In the genomic region with DNA sequence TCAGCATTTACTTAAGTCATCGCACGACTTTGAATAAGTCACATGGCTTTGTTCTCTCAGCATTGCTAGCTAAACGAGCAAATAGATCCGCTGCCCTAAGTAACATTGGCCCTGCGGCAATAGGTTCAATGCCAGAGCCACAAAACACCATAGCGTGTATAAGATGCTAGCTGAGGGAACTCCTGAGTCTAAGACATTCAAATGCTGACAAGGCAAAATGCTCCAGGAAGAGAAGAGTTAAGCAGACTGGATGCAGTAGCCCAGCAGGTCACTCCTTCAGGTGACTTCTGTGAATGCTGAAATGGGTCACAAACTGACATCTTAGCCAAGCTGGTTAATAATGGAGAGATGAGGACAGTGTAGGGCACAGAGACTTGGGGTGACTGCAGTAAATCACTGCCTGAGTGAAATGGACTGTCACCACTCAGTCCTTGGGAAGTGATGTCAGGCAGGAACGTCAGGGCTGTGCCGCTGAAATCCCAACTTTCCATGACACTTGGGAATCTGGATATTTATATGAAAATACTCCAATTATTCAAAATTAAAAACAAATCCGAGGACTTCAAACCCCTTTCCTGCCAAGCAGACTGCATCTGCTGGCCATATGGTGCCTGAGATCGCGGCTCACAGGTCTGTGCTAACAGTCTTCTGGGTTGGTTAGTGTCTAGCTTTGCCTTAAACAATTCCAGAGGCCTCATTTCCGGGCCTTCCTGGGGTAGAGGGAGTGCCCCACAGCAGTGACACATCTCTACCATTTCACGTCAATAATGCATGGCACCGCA, we compare ENCODE assay signal across 12 mouse cellular contexts.
DNase-seq lines count a peak whose midpoint lies in the region; ATAC-seq and TF ChIP-seq lines count a peak whose summit lies in the region.
"Had no signal": no experiment of that assay in that cellular context is flagged by ENCODE, and none has a peak within 500 bp of the region (broad histone marks: within the 10 kb centered on the region; RNA-seq: fewer than 3 reads in every experiment).

No protein-coding gene starts in this region.

- 63% methylated on average over 14 of the region's 14 CpGs for WGBS in stomach, embryonic 14.5 days
- 64% methylated on average over 14 of the region's 14 CpGs for WGBS in stomach, postnatal 0 days
- 45% methylated on average over 14 of the region's 14 CpGs for WGBS in embryonic facial prominence, embryonic 11.5 days
- 59% methylated on average over 14 of the region's 14 CpGs for WGBS in hindbrain, embryonic 14.5 days
- WGBS in heart, adult 2 months: 74% methylated on average over 14 of the region's 14 CpGs

- no peaks in the 10 kb centered on the region for H3K36me3 ChIP-seq in stomach, embryonic 14.5 days (ENCODE audit: control insufficient read depth, insufficient read depth, low read length)
- H3K36me3 ChIP-seq in stomach, postnatal 0 days (ENCODE audit: control insufficient read depth, insufficient read depth, low read length): no peaks in the 10 kb centered on the region
- H3K36me3 ChIP-seq in embryonic facial prominence, embryonic 11.5 days (replicated peaks; ENCODE audit: control insufficient read depth, insufficient read depth, low read depth, low read length): no peaks in the 10 kb centered on the region
- no peaks in the 10 kb centered on the region for H3K36me3 ChIP-seq in hindbrain, embryonic 14.5 days (replicated peaks; ENCODE audit: control insufficient read depth, insufficient read depth)
- H3K36me3 ChIP-seq in heart, adult 2 months (ENCODE audit: control insufficient read depth, insufficient read depth, low read length): no peaks in the 10 kb centered on the region

- DNase-seq in stomach, postnatal 0 days (ENCODE audit: low spot score): no peak
- peak; percentile 87 for DNase-seq in embryonic facial prominence, embryonic 11.5 days (ENCODE audit: low spot score)
- no peak for DNase-seq in hindbrain, embryonic 14.5 days (ENCODE audit: low spot score)
- DNase-seq in heart, adult 9 months (ENCODE audit: low spot score in 2 of 2): no peak
- DNase-seq in lung, postnatal 4 days: no peak
- no peak for DNase-seq in heart, adult 2 months
- DNase-seq: gastrocnemius, postnatal 14 days; heart, postnatal 36 days; left cerebral cortex, postnatal 4 days; spleen, adult 18-20 months had no signal

- TF ChIP-seq CTCF in stomach, postnatal 0 days (IDR thresholded peaks at IDR 0.05; ENCODE audit: low read depth): no peak
- no peak for TF ChIP-seq CTCF in heart, adult 2 months (IDR thresholded peaks at IDR 0.05)

- H3K27me3 ChIP-seq in stomach, embryonic 14.5 days (ENCODE audit: control insufficient read depth, insufficient read depth, low read length): no peaks in the 10 kb centered on the region
- no peaks in the 10 kb centered on the region for H3K27me3 ChIP-seq in stomach, postnatal 0 days (ENCODE audit: control insufficient read depth, insufficient read depth, low read length)
- H3K27me3 ChIP-seq in embryonic facial prominence, embryonic 11.5 days (ENCODE audit: control insufficient read depth, insufficient read depth, low read length): no peaks in the 10 kb centered on the region
- 0 out of 2 replicates have a peak, but pooled peaks cover 5% of the 10 kb centered on the region for H3K27me3 ChIP-seq in hindbrain, embryonic 14.5 days (ENCODE audit: control insufficient read depth, insufficient read depth, low read length)
- H3K27me3 ChIP-seq in heart, adult 2 months (ENCODE audit: control insufficient read depth, insufficient read depth, low read length): no peaks in the 10 kb centered on the region
- H3K27me3 ChIP-seq: Patski had no signal

- TF ChIP-seq POLR2A in heart, adult 2 months (IDR thresholded peaks at IDR 0.05; ENCODE audit: insufficient read depth, low read depth, low read length): no peak

- no peaks in the 10 kb centered on the region for H3K9me3 ChIP-seq in stomach, embryonic 14.5 days (ENCODE audit: control insufficient read depth, low read depth, low read length)
- no peaks in the 10 kb centered on the region for H3K9me3 ChIP-seq in stomach, postnatal 0 days (ENCODE audit: control insufficient read depth, low read length)
- no peaks in the 10 kb centered on the region for H3K9me3 ChIP-seq in embryonic facial prominence, embryonic 11.5 days (replicated peaks; ENCODE audit: control insufficient read depth, low read length)
- H3K9me3 ChIP-seq in hindbrain, embryonic 14.5 days (ENCODE audit: control insufficient read depth, low read length): no peaks in the 10 kb centered on the region

- 0 out of 2 replicates have a peak overlapping the region, but pooled peaks have one; percentile 27 for H3K27ac ChIP-seq in stomach, embryonic 14.5 days (ENCODE audit: low read length)
- H3K27ac ChIP-seq in stomach, postnatal 0 days (replicated peaks): no peak overlapping the region
- H3K27ac ChIP-seq in embryonic facial prominence, embryonic 11.5 days (replicated peaks; ENCODE audit: low read depth, low read length): 0 out of 2 replicates have a peak overlapping the region, but pooled peaks have one; percentile 38
- peak overlapping the region; percentile 61 for H3K27ac ChIP-seq in hindbrain, embryonic 14.5 days
- no peak overlapping the region for H3K27ac ChIP-seq in heart, adult 2 months

- intact Hi-C loops in heart, adult 2 months (cut with DNase I): no loop called here

- H3K79me2 ChIP-seq in heart, adult 2 months (replicated peaks; ENCODE audit: control insufficient read depth, insufficient read depth, low read length): no peaks in the 10 kb centered on the region

- H3K4me3 ChIP-seq in stomach, embryonic 14.5 days (ENCODE audit: low read depth, low read length): no peak overlapping the region
- H3K4me3 ChIP-seq in stomach, postnatal 0 days (ENCODE audit: low read depth, low read length): no peak overlapping the region
- H3K4me3 ChIP-seq in embryonic facial prominence, embryonic 11.5 days (ENCODE audit: low read depth, low read length): no peak overlapping the region
- H3K4me3 ChIP-seq in hindbrain, embryonic 14.5 days (replicated peaks; ENCODE audit: low read length): no peak overlapping the region
- H3K4me3 ChIP-seq in heart, adult 2 months: no peak overlapping the region

- H3K4me2 ChIP-seq in stomach, embryonic 14.5 days (replicated peaks; ENCODE audit: low read depth, low read length): no peak overlapping the region
- no peak overlapping the region for H3K4me2 ChIP-seq in stomach, postnatal 0 days (replicated peaks; ENCODE audit: low read depth)
- H3K4me2 ChIP-seq in embryonic facial prominence, embryonic 11.5 days (ENCODE audit: low read depth, low read length): no peak overlapping the region
- H3K4me2 ChIP-seq in hindbrain, embryonic 14.5 days (replicated peaks): no peak overlapping the region

- no peak for TF ChIP-seq EP300 in stomach, postnatal 0 days (optimal IDR thresholded peaks at IDR 0.05)
- no peak for TF ChIP-seq EP300 in heart, adult 2 months (IDR thresholded peaks at IDR 0.05; ENCODE audit: insufficient read depth, low read depth, low read length)

- no peak overlapping the region for H3K9ac ChIP-seq in stomach, embryonic 14.5 days (replicated peaks; ENCODE audit: low read depth, low read length)
- H3K9ac ChIP-seq in stomach, postnatal 0 days (ENCODE audit: low read length): no peak overlapping the region
- H3K9ac ChIP-seq in embryonic facial prominence, embryonic 11.5 days (replicated peaks; ENCODE audit: low read length): no peak overlapping the region
- H3K9ac ChIP-seq in hindbrain, embryonic 14.5 days: no peak overlapping the region
- H3K9ac ChIP-seq in heart, adult 2 months (ENCODE audit: low read depth, low read length): no peak overlapping the region

- H3K4me1 ChIP-seq in stomach, embryonic 14.5 days (ENCODE audit: control insufficient read depth, insufficient read depth, low read length): peaks cover 18% of the 10 kb centered on the region
- H3K4me1 ChIP-seq in stomach, postnatal 0 days (replicated peaks; ENCODE audit: control insufficient read depth, insufficient read depth): no peaks in the 10 kb centered on the region
- H3K4me1 ChIP-seq in embryonic facial prominence, embryonic 11.5 days (ENCODE audit: control insufficient read depth, insufficient read depth, low read length): peaks cover 2% of the 10 kb centered on the region; the same call in 1 of the 2 replicates
- peaks cover 19% of the 10 kb centered on the region; the same call in 1 of the 2 replicates for H3K4me1 ChIP-seq in hindbrain, embryonic 14.5 days (replicated peaks; ENCODE audit: control insufficient read depth, insufficient read depth, low read length)
- H3K4me1 ChIP-seq in heart, adult 2 months (ENCODE audit: control insufficient read depth, insufficient read depth, low read length): no peaks in the 10 kb centered on the region

- no peak for ATAC-seq in stomach, embryonic 14.5 days (ENCODE audit: insufficient number of reproducible peaks, insufficient read depth, low FRiP score, low read depth)
- ATAC-seq in stomach, postnatal 0 days (ENCODE audit: low FRiP score, low TSS enrichment): no peak
- peak; percentile 64 for ATAC-seq in embryonic facial prominence, embryonic 11.5 days (replicated peaks; ENCODE audit: insufficient number of reproducible peaks, low FRiP score, low TSS enrichment, low read depth)
- ATAC-seq in hindbrain, embryonic 14.5 days (ENCODE audit: low FRiP score): peak; percentile 33; the same call in 1 of the 2 replicates
- ATAC-seq: Patski had no signal

Comparison
In these comparisons a context has a peak if more than half of its experiments do, and no peak if none do; other contexts are left out.
1. H3K27ac ChIP-seq: peak in stomach, embryonic 14.5 days (single experiment), embryonic facial prominence, embryonic 11.5 days (single experiment) and hindbrain, embryonic 14.5 days (single experiment); none in stomach, postnatal 0 days (single experiment) and heart, adult 2 months (single experiment).
2. ATAC-seq: peak in embryonic facial prominence, embryonic 11.5 days (single experiment) and hindbrain, embryonic 14.5 days (single experiment); none in stomach, embryonic 14.5 days (single experiment) and stomach, postnatal 0 days (single experiment).